Mouse (Mus musculus) C2C12 (cell line): ENCODE measurements around the gene Ctsw. TPM values are rescaled to one million over a fixed set of nuclear protein-coding genes. Genes with fewer than 3 reads are reported as not detected.

Source experiments
- H3K27me3 ChIP-seq: one replicate; pipeline ENCODE4 v1.6.1; 2011; ENCODE audit not compliant: control insufficient read depth, insufficient read depth, insufficient read length
- H3K36me3 ChIP-seq: one replicate; pipeline ENCODE4 v1.6.1; 2011; ENCODE audit not compliant: control insufficient read depth, insufficient read depth
- H3K4me3 ChIP-seq: one replicate; pipeline ENCODE4 v1.5.1; 2011; ENCODE audit warnings: mild to moderate bottlenecking, control low read depth; ENCODE audit not compliant: poor library complexity, insufficient read depth, severe bottlenecking
- H3K79me2 ChIP-seq: one replicate; pipeline ENCODE4 v1.6.1; 2011; ENCODE audit not compliant: control insufficient read depth, insufficient read depth
- H3K79me3 ChIP-seq: one replicate; pipeline ENCODE4 v1.6.1; 2011; ENCODE audit warnings: low read depth, control low read depth
- H3ac ChIP-seq: one replicate; pipeline ENCODE3; 2011; ENCODE audit warnings: low read depth; ENCODE audit not compliant: control insufficient read depth, insufficient read length
- CEBPB ChIP-seq: IDR thresholded peaks from one replicate; pipeline ENCODE4 v1.6.1; 2011; ENCODE audit warnings: low read depth, mild to moderate bottlenecking, control low read depth, moderate library complexity
- CTCF ChIP-seq: IDR thresholded peaks from one replicate; pipeline ENCODE4 v1.5.1; 2011; ENCODE audit not compliant: control insufficient read depth, insufficient read depth, insufficient read length
- FOSL1 ChIP-seq: IDR thresholded peaks from one replicate; pipeline ENCODE4 v1.8.0; 2011; ENCODE audit warnings: mild to moderate bottlenecking, low read length; ENCODE audit not compliant: poor library complexity, insufficient read depth, severe bottlenecking
- MAX ChIP-seq: IDR thresholded peaks from one replicate; pipeline ENCODE4 v1.6.1; 2011; ENCODE audit warnings: mild to moderate bottlenecking, control low read depth
- MYOD1 ChIP-seq: IDR thresholded peaks from one replicate; pipeline ENCODE4 v1.6.1; 2011; ENCODE audit warnings: low read depth; ENCODE audit not compliant: control insufficient read depth, insufficient read length
- MYOG ChIP-seq: IDR thresholded peaks from one replicate; pipeline ENCODE4 v1.6.1; 2011; ENCODE audit not compliant: control insufficient read depth, insufficient read length; ENCODE audit errors: extremely low read depth
- USF1 ChIP-seq: IDR thresholded peaks from one replicate; pipeline ENCODE4 v1.6.1; 2011; ENCODE audit warnings: low read depth, mild to moderate bottlenecking, control low read depth, moderate library complexity
- long read RNA-seq, 2 experiments: library from polyadenylated mRNA; unstranded; transcript quantifications; one replicate each; pipeline ENCODE4 v2.0.0; 2019 to 2020
- polyA plus RNA-seq: library from polyadenylated mRNA; unstranded; fragments of >200 nt; fragmentation: generic; extraction: Trizol; gene quantifications from one replicate; pipeline ENCODE4 v1.2.1, GENCODE M21; 2012; ENCODE audit warnings: missing spikeins

Ctsw gene
- 4.8 TPM for polyA plus RNA-seq
- long read RNA-seq, experiment 1 = 0 reads
- long read RNA-seq, experiment 2, partial matches to known transcripts = 0 of 2 reads
- long read RNA-seq, experiment 2, other reads (novel, unspliced or antisense) = 1 of 2 reads

DNA sequence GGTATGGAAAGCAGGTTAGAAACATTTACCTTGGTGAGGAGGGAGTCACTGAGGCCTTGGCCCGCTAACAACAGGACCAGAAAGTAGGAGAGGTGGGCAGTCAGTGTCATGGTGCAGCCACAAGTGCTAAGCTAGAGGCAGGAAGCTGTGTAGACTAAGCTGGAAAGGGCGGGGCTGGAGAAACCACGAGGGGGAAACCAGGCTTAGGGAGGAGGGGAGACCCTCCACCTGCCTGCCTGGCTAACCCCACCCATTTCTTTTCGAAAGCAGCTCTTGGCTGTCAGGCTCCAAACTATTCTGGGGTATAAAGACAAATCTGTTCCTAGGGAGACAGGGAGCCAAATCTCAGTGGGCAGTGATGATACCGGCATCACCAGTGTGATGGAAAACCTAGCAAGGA is at the start of gene Ctsw:
Gene Ctsw (minus strand): TSS at position 134 of the 400 bp plus-strand sequence.
- TF ChIP-seq FOSL1 (no peak), CEBPB (no peak), MYOG (no peak), USF1 (no peak), MAX (no peak), CTCF (no peak), MYOD1 (no peak)
- H3K79me3 ChIP-seq = no peaks in the 10 kb centered on the region
- no peaks in the 10 kb centered on the region for H3K79me2 ChIP-seq
- H3K27me3 ChIP-seq = no peaks in the 10 kb centered on the region
- H3K4me3 ChIP-seq = no peak within 1 kb of the TSS
- H3K36me3 ChIP-seq = peaks cover 35% of the 10 kb centered on the region
- no peak within 1 kb of the TSS for H3ac ChIP-seq

DNA sequence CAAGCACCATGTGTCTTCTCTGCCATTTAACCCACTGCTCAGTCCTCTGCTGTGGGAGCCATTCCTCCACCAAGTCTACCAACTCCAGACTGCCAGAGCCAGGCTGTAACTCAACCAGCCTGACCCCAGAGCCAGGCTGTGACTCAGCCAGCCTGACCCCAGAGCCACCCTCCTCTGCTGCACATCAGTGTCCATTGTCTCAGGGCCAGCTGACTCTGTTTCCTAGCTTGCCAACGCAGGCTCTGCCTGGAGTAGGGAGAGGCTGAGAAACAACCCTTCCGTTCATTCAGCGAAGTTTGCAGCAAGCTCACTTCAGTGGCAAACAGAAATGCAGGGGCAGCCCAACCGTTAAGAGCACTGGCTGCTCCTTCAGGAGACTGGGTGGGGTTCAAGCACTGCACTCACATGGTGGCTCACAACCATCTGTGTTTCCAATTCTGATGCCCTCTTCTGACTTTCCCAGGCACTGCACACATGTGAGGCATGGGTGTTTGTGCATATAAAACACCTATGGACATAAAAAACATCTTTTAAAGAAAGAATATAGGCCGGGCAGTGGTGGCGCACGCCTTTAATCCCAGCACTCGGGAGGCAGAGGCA is 48.7 kb upstream of the Ctsw start:
- Histone ChIP-seq H3K79me2 (no peaks in the 10 kb centered on the region), H3K79me3 (no peaks in the 10 kb centered on the region), H3K4me3 (no peak overlapping the region), H3K27me3 (no peaks in the 10 kb centered on the region), H3K36me3 (no peaks in the 10 kb centered on the region), H3ac (no peak overlapping the region)
- TF ChIP-seq FOSL1 (no peak), MYOD1 (no peak), USF1 (no peak), MYOG (no peak), MAX (no peak), CEBPB (no peak), CTCF (no peak)

DNA sequence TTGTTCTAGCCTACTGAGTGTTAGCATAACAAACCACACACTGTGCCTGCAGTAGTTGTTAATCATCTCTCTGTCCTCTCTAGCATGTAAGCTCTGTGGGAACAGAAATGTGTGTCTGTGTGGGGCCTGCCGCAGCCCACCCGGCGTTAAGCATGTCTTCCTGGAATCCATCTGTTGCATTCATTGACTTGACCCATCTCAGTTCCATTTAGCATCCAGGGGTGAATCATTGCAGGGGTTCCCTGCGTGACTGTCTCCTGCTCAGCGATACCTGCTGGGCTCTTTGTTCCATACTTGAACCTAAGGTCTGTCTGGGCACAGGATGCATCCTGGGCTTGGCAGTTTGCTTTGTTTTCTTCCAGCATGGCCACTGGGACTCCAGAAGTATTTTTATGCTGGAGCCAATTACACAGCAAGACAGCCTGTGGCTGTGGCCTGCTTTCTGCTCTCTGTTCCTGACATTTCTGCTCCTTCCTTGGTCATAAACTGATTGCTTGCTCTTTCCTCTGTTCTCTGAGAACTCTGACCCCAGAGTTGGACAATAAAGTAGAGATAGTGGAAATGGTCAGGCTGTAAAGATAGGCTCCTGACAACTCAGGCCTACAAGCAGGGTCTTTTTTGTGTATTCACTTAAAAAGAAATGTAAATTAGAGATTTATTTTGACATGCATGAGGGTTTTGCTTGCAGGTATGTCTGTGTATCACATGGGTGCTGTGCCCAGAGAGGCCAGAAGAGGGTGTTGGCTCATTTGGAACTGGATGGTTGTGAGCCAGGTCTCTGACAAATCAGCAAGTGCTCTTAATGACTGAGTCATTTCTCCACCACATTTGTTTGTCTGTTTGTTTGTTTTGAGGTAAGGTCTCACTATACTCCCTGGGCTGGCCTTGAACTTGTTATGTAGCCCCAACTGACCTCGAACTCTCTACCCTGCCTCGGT is 47.8 kb upstream of the Ctsw start:
- Histone ChIP-seq H3K79me3 (no peaks in the 10 kb centered on the region), H3ac (no peak overlapping the region), H3K4me3 (no peak overlapping the region), H3K36me3 (no peaks in the 10 kb centered on the region), H3K27me3 (no peaks in the 10 kb centered on the region), H3K79me2 (no peaks in the 10 kb centered on the region)
- TF ChIP-seq MYOG (no peak), CTCF (no peak), CEBPB (no peak), FOSL1 (no peak), USF1 (no peak), MAX (no peak), MYOD1 (no peak)

DNA sequence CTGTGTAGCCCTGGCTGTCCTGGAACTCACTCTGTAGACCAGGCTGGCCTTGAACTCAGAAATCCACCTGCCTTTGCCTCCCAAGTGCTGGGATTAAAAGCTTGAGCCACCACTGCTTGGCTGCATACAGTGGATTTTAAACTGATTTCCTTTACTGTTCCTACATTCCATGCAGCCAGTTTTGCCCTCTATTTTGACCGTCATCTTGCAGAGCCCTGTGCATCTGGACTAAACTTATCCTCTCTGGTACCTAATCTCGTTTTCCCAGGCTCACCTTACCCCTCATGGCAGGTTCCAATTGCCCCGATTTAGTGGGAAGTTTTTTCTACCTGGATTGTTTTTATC is 44.7 kb upstream of the Ctsw start:
- Histone ChIP-seq H3K79me3 (no peaks in the 10 kb centered on the region), H3K4me3 (no peak overlapping the region), H3ac (no peak overlapping the region), H3K27me3 (no peaks in the 10 kb centered on the region), H3K79me2 (no peaks in the 10 kb centered on the region), H3K36me3 (no peaks in the 10 kb centered on the region)
- no peak for TF ChIP-seq CEBPB
- no peak for TF ChIP-seq MAX
- no peak for TF ChIP-seq USF1
- TF ChIP-seq FOSL1 = no peak
- TF ChIP-seq MYOD1 = no peak
- TF ChIP-seq MYOG = no peak
- no peak for TF ChIP-seq CTCF

DNA sequence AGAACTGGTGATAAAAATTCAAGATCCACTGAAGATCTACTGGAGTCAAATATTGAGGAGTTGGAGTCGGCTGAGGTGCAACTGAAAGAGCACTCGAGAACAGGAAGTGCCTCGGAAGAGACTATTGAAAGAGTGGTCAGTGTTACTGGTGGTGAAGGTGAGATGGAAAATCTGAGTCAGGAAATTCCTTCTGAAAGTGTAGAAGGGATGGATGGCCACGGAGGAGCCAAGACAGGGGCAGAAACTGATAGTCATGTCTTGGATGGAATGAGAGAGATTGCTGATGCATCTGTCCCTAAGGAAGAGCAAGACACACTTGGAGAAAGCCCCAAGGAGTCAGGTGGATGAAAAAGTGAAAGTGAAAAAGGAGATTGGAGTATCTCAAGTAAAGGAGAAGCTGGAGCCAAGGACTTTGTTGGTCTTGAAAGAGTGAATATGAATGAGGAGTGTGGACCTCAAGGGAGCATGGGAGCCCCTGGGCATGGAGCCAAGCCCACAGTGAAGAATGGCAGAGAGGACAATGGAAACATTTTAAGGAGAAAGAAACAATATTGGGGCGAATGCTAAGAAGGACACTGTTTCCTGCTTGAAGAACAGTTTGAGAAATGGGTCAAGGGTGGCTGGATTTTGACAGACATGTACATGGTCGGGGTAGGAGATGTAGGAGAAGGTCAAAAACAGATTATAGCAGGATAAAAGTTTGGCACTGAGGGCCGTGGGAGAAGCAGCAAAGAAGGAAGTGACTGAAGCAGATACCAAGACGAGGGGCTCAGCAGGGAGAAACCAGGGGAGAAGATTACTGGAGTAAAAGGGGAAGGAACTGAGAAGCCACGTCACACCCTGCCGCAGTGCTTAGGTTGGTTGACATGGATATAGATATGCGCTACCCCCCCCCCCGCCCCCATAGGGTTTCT is 44.0 kb upstream of the Ctsw start:
- H3K27me3 ChIP-seq = no peaks in the 10 kb centered on the region
- TF ChIP-seq FOSL1 = no peak
- TF ChIP-seq USF1 = no peak
- TF ChIP-seq MYOG = no peak
- TF ChIP-seq MYOD1 = no peak
- TF ChIP-seq MAX = no peak
- TF ChIP-seq CTCF = no peak
- no peaks in the 10 kb centered on the region for H3K79me3 ChIP-seq
- no peak overlapping the region for H3K4me3 ChIP-seq
- H3K79me2 ChIP-seq = no peaks in the 10 kb centered on the region
- H3K36me3 ChIP-seq = no peaks in the 10 kb centered on the region
- H3ac ChIP-seq = no peak overlapping the region
